Mouse (Mus musculus) 3T3-L1 (cell line): ENCODE measurements around the gene Gabpb1.
A peak's percentile ranks its signal among the peaks of the same experiment; 100 is the strongest.
"Not testable (repeated sequence)": the region's sequence is repeated elsewhere in the genome, so short reads cannot be mapped to it uniquely, and the experiment has no call there.

Source experiments
- DNase-seq: peaks from one replicate; pipeline ENCODE4 v3.0.0-alpha.2; 2015; ENCODE audit warnings: low read depth, low spot score

Gabpb1 gene

GRCm38 (mm10) chr2:126644768-126645167 lies 31.4 kb downstream of the Gabpb1 start:
- no peak for DNase-seq

- DNase-seq: peak; percentile 23
Observed at GRCm38 (mm10) chr2:126640298-126640697, 35.8 kb downstream of the Gabpb1 start.

- no peak for DNase-seq
Observed at GRCm38 (mm10) chr2:126635939-126636823, 40.0 kb downstream of the Gabpb1 start.

- no peak for DNase-seq
Observed at GRCm38 (mm10) chr2:126633165-126633564, 43.0 kb downstream of the Gabpb1 start.

GRCm38 (mm10) chr2:126628455-126628995 lies 47.6 kb downstream of the Gabpb1 start:
- DNase-seq: no peak

GRCm38 (mm10) chr2:126623138-126623537 lies 53.0 kb downstream of the Gabpb1 start:
- no peak for DNase-seq

- no peak for DNase-seq
Observed at GRCm38 (mm10) chr2:126622455-126622854, 53.7 kb downstream of the Gabpb1 start.

GRCm38 (mm10) chr2:126619249-126619704 lies 56.9 kb downstream of the Gabpb1 start, which contains the start of gene Hdc:
TSS of gene Hdc (minus strand) at chr2:126619299.
- no peak for DNase-seq

- DNase-seq: no peak
Observed at GRCm38 (mm10) chr2:126618470-126619179, 57.5 kb downstream of the Gabpb1 start.

- DNase-seq: peak; percentile 45
Observed at GRCm38 (mm10) chr2:126615355-126615754, 60.8 kb downstream of the Gabpb1 start.

GRCm38 (mm10) chr2:126609600-126609999 lies 66.5 kb downstream of the Gabpb1 start:
- DNase-seq: not testable (repeated sequence)

- DNase-seq: peak; percentile 42
Observed at GRCm38 (mm10) chr2:126607553-126608203, 68.5 kb downstream of the Gabpb1 start.

- no peak for DNase-seq
Observed at GRCm38 (mm10) chr2:126606688-126607062, 69.5 kb downstream of the Gabpb1 start.

GRCm38 (mm10) chr2:126606061-126606687 lies 70.0 kb downstream of the Gabpb1 start:
- DNase-seq: no peak

GRCm38 (mm10) chr2:126601918-126602600 lies 74.1 kb downstream of the Gabpb1 start:
- no peak for DNase-seq

GRCm38 (mm10) chr2:126600533-126600932 lies 75.6 kb downstream of the Gabpb1 start:
- no peak for DNase-seq

GRCm38 (mm10) chr2:126599005-126599404 lies 77.1 kb downstream of the Gabpb1 start:
- peak; percentile 38 for DNase-seq

- DNase-seq: no peak
Observed at GRCm38 (mm10) chr2:126598359-126598758, 77.8 kb downstream of the Gabpb1 start.

GRCm38 (mm10) chr2:126597279-126598241 lies 78.6 kb downstream of the Gabpb1 start:
- no peak for DNase-seq
